Mouse (Mus musculus) NIH3T3 (cell line): ENCODE results near the gene Prph.
"Not testable (repeated sequence)": the region's sequence is repeated elsewhere in the genome, so short reads cannot be mapped to it uniquely, and the experiment has no call there.

ENCODE experiments used
- DNase-seq: peaks from one replicate; pipeline ENCODE4 v3.0.0-alpha.2; 2012; ENCODE audit warnings: low read depth

Prph gene

DNA sequence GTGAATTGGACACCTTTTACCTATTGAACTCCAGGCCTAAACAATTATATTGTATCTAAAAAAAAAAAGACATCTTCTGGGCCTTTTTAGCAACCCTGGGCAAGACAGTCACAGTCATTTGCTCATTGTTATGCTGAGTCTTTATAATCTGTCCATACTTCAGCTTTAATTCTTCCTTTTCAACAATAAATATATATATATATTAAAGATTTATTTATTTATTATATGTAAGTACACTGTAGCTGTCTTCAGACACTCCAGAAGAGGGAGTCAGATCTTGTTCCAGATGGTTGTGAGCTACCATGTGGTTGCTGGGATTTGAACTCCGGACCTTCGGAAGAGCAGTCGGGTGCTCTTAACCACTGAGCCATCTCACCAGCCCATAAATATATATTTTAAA, 21.0 kb downstream of the Prph start:
- DNase-seq: not testable (repeated sequence)

DNA sequence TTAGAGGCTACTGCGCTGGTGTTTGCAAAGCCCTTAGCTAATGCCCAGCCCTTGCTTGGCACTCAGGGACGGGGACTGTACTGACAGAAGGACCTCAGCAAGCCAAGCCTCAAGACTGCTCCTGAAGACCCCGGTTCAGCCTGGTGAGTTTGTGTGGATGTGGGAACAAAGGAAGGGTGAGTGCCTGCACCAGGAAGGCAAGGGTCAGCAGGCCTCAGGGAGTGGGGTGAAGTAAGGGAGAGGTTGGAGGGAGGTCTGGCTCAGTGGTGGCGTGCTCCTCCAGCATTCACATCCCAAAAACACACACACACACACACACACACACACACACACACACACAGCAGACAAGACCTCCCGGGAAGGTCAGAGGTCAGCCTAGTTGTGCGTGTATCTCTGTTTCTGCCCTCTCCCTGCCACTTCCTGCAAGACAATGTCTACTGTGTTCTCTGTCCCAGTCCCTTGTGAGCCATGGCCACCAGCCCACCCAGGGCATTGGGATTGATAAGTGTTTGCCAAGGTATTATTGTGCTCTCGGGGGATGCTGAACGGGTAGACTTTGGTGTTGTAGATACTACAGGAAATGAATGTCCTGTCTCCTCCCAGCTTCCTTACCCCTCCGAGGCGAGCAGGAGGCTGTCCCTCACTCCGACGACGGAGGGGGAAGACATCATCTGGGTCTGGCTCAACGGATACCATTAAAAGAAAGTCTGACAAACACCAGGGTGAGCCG, 23.4 kb downstream of the Prph start:
- DNase-seq: no peak

DNA sequence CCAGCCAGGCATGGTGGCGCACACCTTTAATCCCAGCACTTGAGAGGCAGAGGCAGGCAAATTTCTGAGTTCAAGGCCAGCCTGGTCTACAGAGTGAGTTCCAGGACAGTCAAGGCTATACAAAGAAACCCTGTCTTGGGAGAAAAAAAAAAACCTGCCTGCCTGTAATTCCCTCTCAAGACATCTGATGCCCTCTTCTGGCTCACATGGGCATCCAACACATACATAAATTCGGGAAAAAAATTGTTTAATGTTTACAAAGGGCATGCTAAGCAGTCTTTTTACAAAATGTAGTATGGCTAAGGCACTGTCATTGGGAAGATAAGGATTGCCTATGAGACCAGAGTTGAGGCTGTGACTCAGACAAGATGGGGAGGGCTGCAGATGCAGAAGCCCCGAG, 24.8 kb downstream of the Prph start:
- peak; percentile 39 for DNase-seq

DNA sequence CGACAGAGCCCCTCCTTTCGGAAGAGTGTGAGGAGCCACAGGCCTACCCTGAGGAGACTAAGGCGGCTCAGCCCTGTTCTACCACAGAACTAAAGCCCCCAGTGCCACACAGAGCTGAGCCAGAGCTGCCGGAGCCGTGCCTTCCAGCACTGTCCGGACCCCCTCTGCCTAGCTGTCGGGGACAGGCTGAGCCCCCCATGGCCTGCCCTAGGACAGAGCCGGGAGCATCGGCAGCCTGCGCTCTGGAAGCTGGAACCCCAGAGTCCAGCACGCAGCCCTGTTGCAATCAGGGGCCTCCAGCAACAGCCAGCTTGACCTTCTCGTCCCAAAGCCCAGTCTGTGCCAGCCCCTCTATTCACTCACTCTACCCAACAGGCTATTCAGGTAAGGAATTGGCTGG, 27.3 kb downstream of the Prph start:
- DNase-seq: no peak

DNA sequence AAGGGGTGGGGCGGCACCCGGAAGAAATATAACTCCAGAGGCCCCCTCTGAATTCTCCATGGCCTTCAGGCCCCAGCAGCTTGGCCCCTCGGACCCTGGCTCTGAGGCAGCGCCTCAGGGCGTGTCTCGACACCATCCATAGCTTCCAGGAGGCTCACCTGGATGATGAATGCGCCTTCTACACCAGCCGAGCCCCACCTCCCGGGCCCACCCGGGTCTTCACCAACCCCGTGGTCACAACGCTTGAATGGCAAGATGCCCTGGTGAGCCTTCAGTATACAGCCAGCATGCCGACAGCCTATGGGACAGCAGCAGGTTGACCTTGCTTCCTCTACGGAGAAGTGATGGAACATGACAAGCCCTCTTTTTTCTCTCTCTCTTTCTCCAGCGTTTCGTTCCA, 27.9 kb downstream of the Prph start:
- no peak for DNase-seq

- DNase-seq: peak; percentile 80
These were observed 28.3 kb downstream of the Prph start for GRCm38 (mm10) chr15:99083258-99083657.

DNA sequence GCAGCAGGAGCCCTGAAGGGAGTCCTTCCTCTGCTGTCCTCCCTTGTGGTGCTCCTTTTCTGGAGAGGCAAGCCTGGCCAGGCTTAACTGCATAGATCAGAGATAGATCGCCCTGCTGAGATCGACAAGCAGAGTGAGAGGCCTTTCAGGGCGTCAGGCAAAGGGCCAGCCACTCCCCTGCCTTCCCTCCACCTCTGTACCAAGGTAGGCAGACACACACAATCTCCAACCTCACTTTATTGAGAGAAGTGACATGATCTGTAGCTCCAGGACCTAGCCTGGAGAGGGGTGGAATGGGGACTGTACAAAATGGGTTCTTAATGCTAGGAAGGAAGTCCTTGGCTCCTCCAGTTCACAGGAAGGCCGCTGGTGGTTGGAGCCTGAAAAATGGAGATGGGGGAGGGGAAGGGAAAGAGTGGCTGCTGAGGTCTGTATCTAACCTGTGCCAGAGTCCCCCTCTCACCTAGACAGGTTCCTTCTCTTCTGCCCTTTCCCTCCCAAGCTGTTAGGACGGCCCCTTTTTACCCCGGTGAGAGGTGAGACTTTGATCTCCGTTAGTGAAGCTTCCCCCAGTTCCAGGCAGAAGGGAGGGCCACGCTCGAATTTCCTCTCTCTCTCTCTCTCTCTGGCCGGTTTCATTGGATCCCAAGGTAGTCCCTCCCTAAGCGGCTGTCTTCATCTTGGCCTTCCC, 29.0 kb downstream of the Prph start:
- no peak for DNase-seq

- no peak for DNase-seq
These were observed 29.6 kb downstream of the Prph start for GRCm38 (mm10) chr15:99084618-99085017.

DNA sequence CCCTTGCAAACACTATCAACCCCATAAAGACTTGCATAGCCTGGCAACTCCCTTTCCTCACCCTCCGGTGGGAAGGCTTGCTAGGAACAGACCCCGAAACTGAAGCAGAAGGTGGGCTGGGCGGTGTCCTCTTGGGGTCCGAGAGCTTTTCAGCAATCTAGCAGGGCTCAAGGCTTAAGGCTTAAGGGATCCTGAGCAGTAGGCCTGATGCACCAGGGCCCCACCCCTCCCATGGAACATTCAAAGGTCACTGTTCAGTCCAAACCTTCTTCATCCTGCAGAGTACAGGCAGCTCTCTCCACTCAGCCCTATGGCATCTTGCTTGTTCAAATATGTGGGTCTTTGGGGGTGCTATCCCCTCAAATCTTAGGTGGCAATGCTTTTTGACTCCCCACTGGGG, 31.0 kb downstream of the Prph start:
- DNase-seq: no peak

- DNase-seq: no peak
These were observed 32.5 kb downstream of the Prph start, which contains the start of gene C1ql4 for GRCm38 (mm10) chr15:99087253-99088075. C1ql4 (minus strand) TSS chr15:99087817.

- DNase-seq: peak; percentile 88
These were observed 33.3 kb downstream of the Prph start for GRCm38 (mm10) chr15:99088292-99088691.

- no peak for DNase-seq
These were observed 34.1 kb downstream of the Prph start for GRCm38 (mm10) chr15:99089069-99089468.

- DNase-seq: no peak
These were observed 37.9 kb downstream of the Prph start, which contains the start of gene Dnajc22 for GRCm38 (mm10) chr15:99092870-99093269. Dnajc22 (plus strand) TSS chr15:99093170.

- no peak for DNase-seq
These were observed 38.6 kb downstream of the Prph start for GRCm38 (mm10) chr15:99093291-99094258.

- no peak for DNase-seq
These were observed 39.8 kb downstream of the Prph start for GRCm38 (mm10) chr15:99094631-99095270.

DNA sequence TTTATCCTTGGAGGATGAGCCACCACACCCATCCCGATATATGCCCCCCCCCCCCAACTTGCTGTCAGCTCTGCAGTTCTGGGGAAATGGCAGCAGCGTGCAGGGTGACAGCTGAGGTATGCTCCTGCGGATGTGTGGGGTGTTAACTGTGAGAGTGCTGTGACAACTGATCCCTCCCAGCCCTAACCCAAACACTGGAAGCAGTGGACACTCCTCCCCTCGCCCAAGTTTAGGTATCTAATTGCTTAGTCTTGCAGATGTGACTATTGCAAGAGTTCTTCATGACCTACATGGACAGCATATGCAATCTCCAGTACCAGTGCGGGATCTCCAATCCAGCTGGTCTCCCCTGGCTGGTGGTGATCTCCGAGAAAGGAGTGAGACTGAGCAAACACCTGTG, 40.4 kb downstream of the Prph start:
- no peak for DNase-seq

- DNase-seq: no peak
These were observed 41.3 kb downstream of the Prph start for GRCm38 (mm10) chr15:99096061-99096793.

DNA sequence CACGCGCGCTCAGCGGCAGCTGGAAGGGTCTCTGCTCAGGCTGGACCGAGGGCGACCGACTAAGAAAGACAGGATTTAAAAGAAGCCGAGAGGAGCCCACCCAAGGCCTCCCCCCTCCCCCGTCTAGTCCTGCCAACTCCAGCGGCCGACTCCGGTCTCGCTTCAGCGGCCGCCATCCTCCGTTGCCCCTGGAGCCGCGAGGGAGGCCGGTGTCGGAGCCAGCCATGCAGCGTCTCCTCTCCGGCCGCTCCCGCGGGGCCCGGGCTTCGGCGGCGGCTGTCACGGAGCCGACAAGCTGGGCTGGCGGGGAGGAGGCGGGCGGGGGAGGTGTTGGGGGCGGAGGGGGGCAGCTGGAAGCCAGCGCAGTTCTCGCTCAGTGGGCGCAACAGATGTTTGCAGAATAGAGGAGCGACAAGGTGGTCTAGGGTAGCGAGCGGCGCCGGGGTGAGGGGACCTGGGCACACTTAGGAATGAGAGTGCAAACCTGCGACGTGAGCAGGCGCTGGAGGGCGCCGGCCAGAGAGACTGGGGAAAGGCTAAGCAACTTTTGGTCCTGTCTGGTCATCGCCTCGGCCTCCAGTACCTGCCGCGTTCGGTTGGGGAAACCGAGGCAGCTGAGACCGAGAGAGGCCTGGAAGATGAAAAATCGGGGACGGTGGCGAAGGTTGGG, 42.0 kb downstream of the Prph start:
- DNase-seq: no peak

DNA sequence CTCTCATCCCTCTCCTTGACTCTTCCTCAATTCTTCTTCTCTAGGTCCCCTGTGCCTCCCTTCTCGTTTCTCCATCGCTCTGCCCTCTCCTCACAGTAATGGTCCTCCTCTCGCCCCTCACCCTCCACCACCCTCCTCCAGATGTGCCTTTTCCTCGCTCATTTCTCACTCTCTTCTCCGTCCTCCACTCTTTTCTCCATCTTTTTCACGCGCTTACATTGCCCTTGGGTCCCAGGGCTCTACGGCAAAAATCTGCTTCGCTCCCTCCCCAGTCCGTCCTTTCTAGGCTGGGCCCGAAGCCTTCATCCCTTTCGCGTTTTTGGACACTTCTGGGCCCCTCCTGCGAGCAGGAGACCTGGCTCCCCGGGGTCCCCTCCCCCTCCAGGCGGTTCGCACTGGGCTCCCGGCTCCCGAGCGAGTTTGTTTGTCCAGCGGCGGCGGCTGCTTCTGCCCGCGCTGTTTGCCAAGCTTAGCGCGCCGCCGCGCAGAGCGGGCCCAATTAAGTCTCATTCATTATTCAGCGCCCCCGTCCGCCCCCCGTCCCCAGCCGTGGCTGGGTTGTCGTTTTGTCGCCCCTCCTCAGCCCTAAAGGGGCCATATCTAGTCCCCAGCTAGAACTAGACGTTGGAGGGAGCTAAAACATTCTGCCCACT, 43.0 kb downstream of the Prph start:
- DNase-seq: peak; percentile 49
